Mouse (Mus musculus): ENCODE measurements at regions not wholly inside any gene's neighbourhood (a gene's known extent, or its start where the extent isn't known, plus 50 kb on each side); places are given as distances from the start of the nearest gene placed in this dataset.

DNA sequence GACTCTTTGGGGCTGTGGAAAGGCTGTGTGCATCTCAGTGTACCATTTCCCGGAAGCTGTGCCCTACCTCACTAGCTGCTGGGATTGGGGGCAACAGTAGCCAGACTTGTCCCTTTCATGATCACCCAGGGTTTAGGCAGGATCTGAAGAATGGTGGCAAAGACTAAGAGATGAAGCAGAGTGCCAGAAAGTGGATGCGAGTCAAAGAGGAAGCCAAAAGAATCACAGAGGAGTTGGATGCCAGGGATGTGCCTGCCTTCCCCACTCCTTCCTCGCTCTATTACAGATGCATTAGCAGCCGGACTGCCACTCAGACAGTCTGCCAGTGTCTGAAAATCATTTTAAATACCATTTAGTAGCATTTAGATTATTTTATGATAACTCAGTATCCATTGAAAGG is 271.5 kb upstream of the Slc24a2 start:
- no peak for DNase-seq

GRCm38 (mm10) chr4:87500441-87500840 is 270.2 kb upstream of the Slc24a2 start:
- DNase-seq = no peak

DNA sequence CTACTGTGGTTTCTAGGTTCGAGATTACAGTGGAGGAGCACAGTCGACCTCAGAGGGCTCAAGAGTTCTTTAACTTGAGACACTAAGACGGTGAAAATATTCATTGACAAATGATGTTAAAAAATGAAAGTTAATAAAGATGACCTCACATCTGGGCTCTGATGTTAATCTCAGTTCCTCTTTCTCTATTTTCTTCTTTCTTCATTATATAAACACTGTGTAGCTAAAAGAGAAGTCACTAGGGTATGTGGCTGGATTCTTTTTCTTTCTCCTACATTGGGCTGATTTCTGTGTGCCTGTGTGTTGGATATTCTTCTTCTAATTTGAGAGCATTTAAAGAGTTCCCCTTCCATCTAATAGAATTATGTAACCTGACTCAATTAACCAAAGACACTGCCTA is 257.5 kb upstream of the Slc24a2 start:
- DNase-seq = no peak

DNA sequence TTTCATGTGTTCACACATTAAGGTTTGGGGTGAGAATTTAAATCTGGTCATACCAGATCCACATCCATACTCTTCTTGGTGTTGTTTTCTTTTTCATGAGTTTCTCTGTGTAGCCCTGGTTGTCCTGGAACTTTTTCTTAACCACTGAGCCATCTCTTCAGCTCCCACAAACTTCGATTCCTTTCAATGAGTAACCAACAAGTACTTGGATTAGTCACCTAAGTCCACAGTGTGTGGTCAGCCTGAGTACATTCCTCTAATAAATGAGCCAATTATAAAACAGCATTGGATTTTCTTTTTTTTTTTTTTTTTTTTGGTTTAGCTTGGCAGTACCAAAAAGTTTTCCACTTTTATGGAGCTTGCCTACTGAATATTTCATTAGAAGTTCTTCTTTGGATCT is 245.3 kb upstream of the Slc24a2 start:
- no peak for DNase-seq

DNA sequence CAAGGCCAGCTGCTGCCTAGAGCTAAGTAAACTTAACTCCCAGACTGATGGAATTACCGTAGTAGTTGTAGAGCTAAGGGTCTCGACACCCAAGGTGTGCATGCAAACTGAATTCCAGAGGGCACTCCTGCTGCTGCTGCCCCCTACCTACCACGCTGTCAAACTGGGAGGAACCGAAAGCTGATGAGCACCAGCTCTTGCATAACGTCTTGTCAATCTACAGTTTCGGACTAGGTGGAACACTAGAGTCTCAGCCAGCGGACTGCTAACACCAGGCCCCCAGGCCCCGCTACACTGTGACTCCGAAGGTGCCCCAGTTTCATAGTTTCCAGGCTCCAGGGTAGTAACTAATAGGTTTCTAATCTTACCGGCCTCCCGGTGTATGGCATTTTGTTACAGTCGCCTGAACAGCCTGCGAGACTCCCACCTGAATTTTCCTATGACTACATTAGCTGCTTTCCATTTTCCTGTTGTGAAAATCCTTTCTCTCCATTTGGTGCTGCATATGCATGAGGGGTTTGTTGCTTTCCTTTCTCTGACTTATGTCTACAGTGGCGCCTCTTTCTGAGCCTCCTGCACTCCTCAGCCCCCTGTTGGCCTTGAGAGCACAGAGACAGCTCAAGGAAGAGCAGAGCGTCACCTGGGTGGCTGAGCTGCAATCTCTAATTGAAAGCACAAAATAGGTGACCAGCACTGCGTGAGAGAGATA is 243.2 kb upstream of the Slc24a2 start:
- peak; percentile 28 for DNase-seq

GRCm38 (mm10) chr4:87472787-87473186 is 242.5 kb upstream of the Slc24a2 start:
- DNase-seq = no peak

GRCm38 (mm10) chr4:87471385-87471784 is 241.1 kb upstream of the Slc24a2 start:
- DNase-seq = no peak

DNA sequence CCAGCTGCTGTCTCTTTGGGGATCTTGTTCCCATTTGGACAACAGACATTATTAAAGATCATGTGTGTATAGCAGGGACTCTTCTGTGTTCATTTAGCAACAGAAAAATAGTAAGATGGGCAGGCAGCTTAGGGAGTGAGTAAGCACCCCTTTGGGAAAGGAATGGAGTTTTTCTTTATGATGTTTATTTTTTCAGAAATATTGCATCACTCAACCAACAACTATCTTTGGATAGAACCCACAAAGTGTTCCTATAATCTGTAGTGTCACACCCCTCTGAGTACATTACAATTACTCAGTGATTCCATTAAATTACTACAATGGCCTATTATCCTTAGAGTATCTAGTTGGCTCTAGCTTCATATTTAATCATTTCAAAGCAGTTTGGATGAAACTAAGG is 237.3 kb upstream of the Slc24a2 start:
- no peak for DNase-seq

- DNase-seq = no peak
These were observed 236.7 kb upstream of the Slc24a2 start for GRCm38 (mm10) chr4:87467018-87467417.

GRCm38 (mm10) chr4:87461181-87461912 is 231.1 kb upstream of the Slc24a2 start:
- peak; percentile 79 for DNase-seq

DNA sequence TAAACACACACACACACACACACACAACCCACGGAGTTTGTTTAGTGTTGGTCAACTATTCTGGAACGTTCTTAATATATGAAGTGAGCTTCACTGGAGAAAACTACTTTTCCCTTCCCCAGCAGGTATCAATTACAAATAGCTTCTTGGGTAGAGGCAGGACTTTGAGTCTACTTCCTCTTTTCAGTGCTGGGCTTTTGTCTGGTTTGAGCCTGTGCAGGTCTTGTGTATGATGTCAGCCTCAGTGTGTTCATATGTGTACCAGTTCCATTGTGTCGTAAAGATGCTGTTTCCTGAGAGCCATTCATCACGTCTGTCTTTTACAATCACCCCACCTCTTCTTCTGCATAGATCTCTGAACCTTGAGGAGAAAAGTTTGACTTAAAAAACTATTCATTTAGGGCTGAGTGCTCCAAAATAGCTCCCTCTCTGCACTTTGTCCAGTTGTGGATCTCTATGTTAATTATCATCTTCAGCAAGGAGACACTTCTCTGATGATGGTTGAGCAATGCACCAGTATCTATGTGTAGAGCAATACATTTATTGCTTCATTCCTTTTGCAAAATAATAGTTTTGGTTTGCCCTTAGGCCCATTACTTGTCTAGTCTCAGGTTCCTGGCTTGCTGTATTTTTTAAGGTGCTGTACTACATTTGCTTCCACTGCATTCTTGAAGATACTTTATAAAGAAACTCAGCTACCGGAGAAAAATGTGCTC is 225.7 kb upstream of the Slc24a2 start:
- no peak for DNase-seq

- no peak for DNase-seq
These were observed 221.8 kb upstream of the Slc24a2 start for GRCm38 (mm10) chr4:87452122-87452521.

GRCm38 (mm10) chr4:87451251-87451650 is 221.0 kb upstream of the Slc24a2 start:
- no peak for DNase-seq

DNA sequence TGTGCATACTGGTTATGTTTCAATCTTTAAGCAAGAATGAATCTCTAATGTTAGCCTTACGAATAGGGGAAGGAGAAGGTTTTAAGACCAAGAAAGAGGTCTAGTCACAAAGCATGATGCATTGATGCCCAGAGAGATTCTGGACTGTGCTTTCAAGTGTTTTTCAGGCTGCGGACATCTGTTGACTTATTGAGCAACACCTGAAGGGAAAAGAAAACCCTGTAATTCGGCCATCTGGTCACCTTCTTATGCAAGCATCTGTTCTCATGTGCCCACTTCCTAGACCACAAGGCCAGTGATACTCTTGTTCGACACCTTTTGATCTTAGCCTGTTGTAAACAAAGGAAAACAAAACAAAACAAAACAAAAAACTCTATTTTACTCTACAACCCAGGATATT is 218.1 kb upstream of the Slc24a2 start:
- DNase-seq = no peak

- DNase-seq = no peak
These were observed 216.6 kb upstream of the Slc24a2 start for GRCm38 (mm10) chr4:87446856-87447255.

DNA sequence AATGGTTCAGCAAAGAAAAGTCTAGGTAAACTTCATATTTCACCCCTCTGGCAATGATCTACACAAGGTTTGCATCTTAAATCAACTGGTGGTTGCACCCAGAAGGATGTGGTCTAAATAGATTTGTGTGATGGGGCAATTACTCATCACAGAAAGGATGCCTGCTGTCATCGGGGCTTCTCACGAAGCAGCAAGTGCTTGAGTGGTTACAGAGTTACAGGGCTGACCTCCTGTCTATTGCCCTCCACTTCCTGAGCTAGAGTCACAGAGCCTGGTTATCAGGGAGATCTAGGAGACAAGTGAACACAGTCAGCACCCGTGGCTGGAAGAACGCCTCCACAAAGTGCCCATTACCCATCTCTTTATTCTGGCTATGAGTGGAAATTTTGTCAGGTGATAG is 203.9 kb upstream of the Slc24a2 start:
- no peak for DNase-seq

GRCm38 (mm10) chr4:87428374-87428773 is 198.1 kb upstream of the Slc24a2 start:
- DNase-seq = no peak

- no peak for DNase-seq
These were observed 193.8 kb upstream of the Slc24a2 start for GRCm38 (mm10) chr4:87424066-87424465.

- no peak for DNase-seq
These were observed 192.3 kb upstream of the Slc24a2 start for GRCm38 (mm10) chr4:87422588-87422987.

DNA sequence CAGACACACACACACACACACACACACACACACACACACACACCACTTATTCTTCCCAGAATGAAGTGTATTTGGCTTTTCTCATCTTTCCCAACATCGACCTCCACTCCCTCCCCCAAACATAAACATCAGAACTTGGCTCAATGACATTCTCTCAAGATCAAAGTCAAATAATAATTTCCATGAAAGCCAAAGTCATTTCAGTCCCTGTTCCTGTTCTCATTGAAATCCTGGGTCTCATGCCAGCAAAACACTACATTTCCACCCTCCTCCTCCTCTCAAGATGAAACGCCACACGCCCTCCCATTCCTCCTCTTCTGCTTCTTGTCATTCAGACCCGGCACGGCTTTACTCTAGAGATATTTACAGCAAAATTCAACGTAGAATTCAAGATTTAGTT is 173.1 kb upstream of the Slc24a2 start:
- DNase-seq = no peak

GRCm38 (mm10) chr4:87402173-87402556 is 171.9 kb upstream of the Slc24a2 start:
- DNase-seq = no peak

DNA sequence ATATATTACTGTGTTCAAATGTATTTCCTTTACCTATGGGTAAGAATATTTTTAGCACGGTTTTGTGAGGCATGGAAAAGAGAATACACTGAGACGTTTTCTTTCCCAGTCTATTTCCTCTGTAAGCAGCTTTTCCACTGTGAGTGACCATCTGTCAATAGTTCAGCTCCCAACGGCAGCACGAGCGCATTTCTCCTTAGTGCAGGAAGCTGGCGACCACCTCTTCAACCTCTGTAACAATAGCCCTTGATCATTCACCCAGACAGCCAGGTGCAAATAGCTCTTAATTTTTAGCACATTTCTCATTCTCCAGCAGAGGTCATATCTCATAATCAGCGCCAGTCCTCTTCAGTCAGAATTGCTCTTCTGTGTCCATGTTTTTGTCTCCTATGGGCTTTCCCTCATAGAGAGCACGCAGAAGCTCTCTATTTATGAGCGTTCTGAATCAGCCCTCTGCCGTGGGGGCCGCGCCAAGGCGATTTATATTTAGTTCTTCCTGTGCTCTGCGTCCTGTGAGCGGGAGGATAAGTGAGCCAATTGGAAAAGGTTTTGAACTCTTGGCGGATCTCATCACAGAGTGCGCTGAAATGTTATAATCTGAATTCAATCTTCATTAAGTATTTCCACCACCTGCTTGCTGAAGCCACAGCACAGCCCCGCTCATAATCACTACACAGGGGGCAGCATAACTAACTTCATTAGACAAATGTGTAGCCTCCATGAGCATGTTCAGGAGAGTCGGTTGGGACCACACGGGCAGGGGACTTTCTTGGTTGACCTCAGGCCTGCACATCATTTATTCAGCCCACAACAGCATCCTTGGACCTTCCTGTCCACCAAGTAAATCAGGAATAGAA is 171.3 kb upstream of the Slc24a2 start:
- DNase-seq = peak; percentile 44

DNA sequence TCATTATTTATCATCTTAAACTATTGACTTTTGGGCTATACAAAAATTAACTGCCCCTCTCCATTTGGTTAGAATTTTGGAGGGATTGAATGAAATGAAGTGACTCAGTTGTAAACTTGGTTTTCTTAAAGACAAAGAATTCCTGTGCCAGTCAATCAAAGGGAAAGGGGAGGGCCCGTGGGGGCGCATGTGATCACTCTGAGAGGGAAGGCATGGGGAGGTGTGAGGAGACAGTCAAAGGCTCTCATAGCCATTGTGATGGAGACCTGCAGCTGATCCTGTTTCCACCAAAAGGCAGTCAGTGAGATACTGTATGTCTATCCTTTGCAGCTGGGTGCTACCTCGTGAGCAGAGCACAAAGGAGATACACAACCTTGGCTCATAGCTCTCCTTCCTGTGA is 156.6 kb upstream of the Slc24a2 start:
- no peak for DNase-seq
